ENCODE assay signal across 8 mouse cellular contexts in the genomic region with DNA sequence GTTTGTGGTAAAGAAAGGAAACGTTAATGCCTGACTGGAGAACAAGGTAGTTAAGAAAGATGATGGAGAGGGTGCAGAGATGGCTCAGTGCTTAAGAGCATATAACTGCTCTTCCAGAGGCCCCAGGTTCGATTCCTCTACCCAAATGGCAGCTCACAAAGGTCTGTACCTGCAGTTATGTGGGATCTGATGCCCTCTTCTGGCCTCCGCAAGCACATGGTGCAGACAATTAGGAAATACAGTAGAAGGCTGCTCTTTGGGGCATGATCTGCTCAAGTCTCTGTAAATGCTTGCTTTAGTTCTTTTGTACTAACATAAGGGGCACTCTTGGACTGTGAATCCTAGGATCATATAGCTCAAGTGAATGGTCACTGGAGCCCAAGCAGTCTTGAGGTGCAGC. TPM values are rescaled to one million over a fixed set of nuclear protein-coding genes. Genes with fewer than 3 reads are reported as not detected.
DNase-seq lines count a peak whose midpoint lies in the region; ATAC-seq and TF ChIP-seq lines count a peak whose summit lies in the region.

No protein-coding gene starts in this region.

- H3K79me2 ChIP-seq in C2C12 (ENCODE audit: control insufficient read depth, insufficient read depth): peaks cover 13% of the 10 kb centered on the region

- H3K36me3 ChIP-seq in C2C12 (ENCODE audit: control insufficient read depth, insufficient read depth): no peaks in the 10 kb centered on the region
- no peaks in the 10 kb centered on the region for H3K36me3 ChIP-seq in heart, embryonic 12.5 days
- no peaks in the 10 kb centered on the region; the same call in 1 of the 2 replicates for H3K36me3 ChIP-seq in liver, embryonic 16.5 days (ENCODE audit: control insufficient read depth, insufficient read depth)
- H3K36me3 ChIP-seq in neural tube, embryonic 12.5 days: peaks cover 4% of the 10 kb centered on the region; the same call in 1 of the 2 replicates

- POLR2A ChIA-PET in Patski (lab: Charles Lee): interaction anchor here (0.9 to 1.1 kb wide), 2 partner anchors 24 to 65 kb away, joined by 3 to 4 read pairs; no protein-coding TSS in a partner anchor

- no peaks in the 10 kb centered on the region for H3K9me3 ChIP-seq in heart, embryonic 12.5 days (replicated peaks)
- no peaks in the 10 kb centered on the region for H3K9me3 ChIP-seq in liver, embryonic 16.5 days (replicated peaks; ENCODE audit: control insufficient read depth, low read length)
- H3K9me3 ChIP-seq in neural tube, embryonic 12.5 days: no peaks in the 10 kb centered on the region

- in situ Hi-C loops in Patski (cut with MboI; ENCODE audit: low pct_unique_long_range_greater_than_20kb): loop anchor here (5.0 kb wide), 1 partner anchor 61 kb away; no protein-coding TSS in a partner anchor

- no peak for DNase-seq in Patski (ENCODE audit: low read depth, low spot score)
- peak; percentile 34 for DNase-seq in embryo, embryonic 11.5 days (ENCODE audit: low read depth, low spot score)
- DNase-seq in kidney, postnatal 14 days: peak; percentile 51
- DNase-seq in thymus, postnatal 0 days (ENCODE audit: low spot score): peak; percentile 72

- H3K4me2 ChIP-seq in heart, embryonic 12.5 days: peak overlapping the region; percentile 84
- H3K4me2 ChIP-seq in liver, embryonic 16.5 days (ENCODE audit: low read depth, low read length): peak overlapping the region; percentile 93
- H3K4me2 ChIP-seq in neural tube, embryonic 12.5 days (replicated peaks): peak overlapping the region; percentile 77

- ATAC-seq in Patski: peak; percentile 60
- peak; percentile 36; the same call in 1 of the 2 replicates for ATAC-seq in heart, embryonic 12.5 days (ENCODE audit: insufficient number of reproducible peaks, low FRiP score)
- peak; percentile 20 for ATAC-seq in liver, embryonic 16.5 days (ENCODE audit: low read depth)
- peak; percentile 45 for ATAC-seq in neural tube, embryonic 12.5 days (ENCODE audit: low FRiP score, low read depth)

- H3K79me3 ChIP-seq in C2C12 (ENCODE audit: low read depth): no peaks in the 10 kb centered on the region

- TF ChIP-seq CTCF in C2C12 (IDR thresholded peaks at IDR 0.05; ENCODE audit: control insufficient read depth, insufficient read depth, insufficient read length) (peak; percentile 21), Patski (IDR thresholded peaks at IDR 0.05) (peak; percentile 86)

- 0 out of 2 replicates have a peak, but pooled peaks cover 3% of the 10 kb centered on the region for H3K4me1 ChIP-seq in heart, embryonic 12.5 days (replicated peaks)
- peaks cover 15% of the 10 kb centered on the region for H3K4me1 ChIP-seq in liver, embryonic 16.5 days (ENCODE audit: control insufficient read depth, low read depth, low read length)
- peaks cover 3% of the 10 kb centered on the region; the same call in 1 of the 2 replicates for H3K4me1 ChIP-seq in neural tube, embryonic 12.5 days

- peak overlapping the region; percentile 65 for H3K27ac ChIP-seq in heart, embryonic 12.5 days (ENCODE audit: poor library complexity, severe bottlenecking)
- H3K27ac ChIP-seq in liver, embryonic 16.5 days (ENCODE audit: low read length): peak overlapping the region; percentile 92
- no peak overlapping the region for H3K27ac ChIP-seq in neural tube, embryonic 12.5 days

- peak overlapping the region; percentile 66 for H3K9ac ChIP-seq in heart, embryonic 12.5 days
- H3K9ac ChIP-seq in liver, embryonic 16.5 days (ENCODE audit: low read depth, low read length): peak overlapping the region; percentile 88
- H3K9ac ChIP-seq in neural tube, embryonic 12.5 days: peak overlapping the region; percentile 78

- CTCF ChIA-PET in Patski (lab: Charles Lee): interaction anchor here (1.1 to 3.3 kb wide), 8 partner anchors 10 to 64 kb away, joined by 3 to 29 read pairs (median 4); no protein-coding TSS in a partner anchor

- WGBS in heart, embryonic 12.5 days: 30% methylated on average over 3 of the region's 3 CpGs
- WGBS in liver, embryonic 16.5 days (ENCODE audit: insufficient replicate concordance): 15% methylated on average over 3 of the region's 3 CpGs
- WGBS in neural tube, embryonic 12.5 days: 48% methylated on average over 3 of the region's 3 CpGs

- peaks cover 4% of the 10 kb centered on the region for H3K27me3 ChIP-seq in C2C12 (ENCODE audit: control insufficient read depth, insufficient read depth, insufficient read length)
- H3K27me3 ChIP-seq in Patski: peaks cover under 1% of the 10 kb centered on the region
- no peaks in the 10 kb centered on the region for H3K27me3 ChIP-seq in heart, embryonic 12.5 days (replicated peaks)
- no peaks in the 10 kb centered on the region for H3K27me3 ChIP-seq in liver, embryonic 16.5 days (ENCODE audit: control insufficient read depth, insufficient read depth, low read depth, low read length)
- no peaks in the 10 kb centered on the region for H3K27me3 ChIP-seq in neural tube, embryonic 12.5 days (replicated peaks)

- peak overlapping the region; percentile 63 for H3K4me3 ChIP-seq in C2C12 (ENCODE audit: insufficient read depth, poor library complexity, severe bottlenecking)
- peak overlapping the region; percentile 68 for H3K4me3 ChIP-seq in heart, embryonic 12.5 days
- peak overlapping the region; percentile 92 for H3K4me3 ChIP-seq in liver, embryonic 16.5 days (ENCODE audit: low read depth, low read length)
- peak overlapping the region; percentile 80 for H3K4me3 ChIP-seq in neural tube, embryonic 12.5 days

- peak overlapping the region; percentile 39 for H3ac ChIP-seq in C2C12 (ENCODE audit: control insufficient read depth, insufficient read length, low read depth)

TF ChIP-seq in C2C12, 6 proteins besides CTCF, POLR2A, EP300 and RAD21:
- TF ChIP-seq MYOD1 (IDR thresholded peaks at IDR 0.05; ENCODE audit: control insufficient read depth, insufficient read length, low read depth) (no peak), FOSL1 (IDR thresholded peaks at IDR 0.05; ENCODE audit: insufficient read depth, low read length, poor library complexity, severe bottlenecking) (no peak), USF1 (IDR thresholded peaks at IDR 0.05; ENCODE audit: low read depth) (no peak), MYOG (IDR thresholded peaks at IDR 0.05; ENCODE audit: control insufficient read depth, extremely low read depth, insufficient read length) (no peak), CEBPB (IDR thresholded peaks at IDR 0.05; ENCODE audit: low read depth) (no peak), MAX (IDR thresholded peaks at IDR 0.05) (no peak)
TF ChIP-seq in C2C12: peak in this region for 0.

RNA-seq across cellular contexts. Expression of a gene that starts 0.6 kb away (rescaled TPM):
- polyA plus RNA-seq in C2C12 (2012; fragmentation: generic; extraction: Trizol) (4.0 TPM), Patski (2021) (17.4 TPM)
- polyA plus RNA-seq in heart, embryonic 12.5 days (2016; fragmentation: Nextera tagmentation; extraction: Ambion mirVana): 22.0 and 23.0 TPM in 2 replicates
- polyA plus RNA-seq in liver, embryonic 16.5 days (2015; fragmentation: Nextera tagmentation; extraction: Ambion mirVana): 7.9 and 8.4 TPM in 2 replicates
- polyA plus RNA-seq in neural tube, embryonic 12.5 days (2016; fragmentation: Nextera tagmentation; extraction: Ambion mirVana): 20.0 and 21.7 TPM in 2 replicates
- polyA plus RNA-seq in thymus, postnatal 0 days (2015; fragmentation: Nextera tagmentation; extraction: Ambion mirVana): 40.7 and 47.2 TPM in 2 replicates

RNA-seq across cellular contexts. Expression of a gene that starts 7.4 kb away (rescaled TPM):
- not detected for polyA plus RNA-seq in C2C12 (2012; fragmentation: generic; extraction: Trizol)
- polyA plus RNA-seq in Patski (2021): 0.12 TPM
- polyA plus RNA-seq in heart, embryonic 12.5 days (2016; fragmentation: Nextera tagmentation; extraction: Ambion mirVana): 0.31 and 0.47 TPM in 2 replicates
- 51.6 and 55.6 TPM in 2 replicates for polyA plus RNA-seq in liver, embryonic 16.5 days (2015; fragmentation: Nextera tagmentation; extraction: Ambion mirVana)
- polyA plus RNA-seq in neural tube, embryonic 12.5 days (2016; fragmentation: Nextera tagmentation; extraction: Ambion mirVana): 0.19 and 0.24 TPM in 2 replicates
- 0.33 and 0.53 TPM in 2 replicates for polyA plus RNA-seq in thymus, postnatal 0 days (2015; fragmentation: Nextera tagmentation; extraction: Ambion mirVana)

RNA-seq across cellular contexts. Expression of a gene that starts 47.5 kb away (rescaled TPM):
- under 0.01 TPM for polyA plus RNA-seq in C2C12 (2012; fragmentation: generic; extraction: Trizol)
- not detected for polyA plus RNA-seq in Patski (2021)
- polyA plus RNA-seq in heart, embryonic 12.5 days (2016; fragmentation: Nextera tagmentation; extraction: Ambion mirVana): 0.17 TPM in 1 of 2 replicates, not detected in the other
- 69.0 and 72.4 TPM in 2 replicates for polyA plus RNA-seq in liver, embryonic 16.5 days (2015; fragmentation: Nextera tagmentation; extraction: Ambion mirVana)
- 0.14 and 0.44 TPM in 2 replicates for polyA plus RNA-seq in neural tube, embryonic 12.5 days (2016; fragmentation: Nextera tagmentation; extraction: Ambion mirVana)
- polyA plus RNA-seq in thymus, postnatal 0 days (2015; fragmentation: Nextera tagmentation; extraction: Ambion mirVana): 0.07 and 0.22 TPM in 2 replicates

Comparison
In these comparisons a context has a peak if more than half of its experiments do, and no peak if none do; other contexts are left out.
1. RNA of a gene that starts 7.4 kb away (polyA plus RNA-seq): 51.6 to 55.6 TPM in liver, embryonic 16.5 days; 0.33 to 0.53 TPM in thymus, postnatal 0 days, 0.31 to 0.47 TPM in heart, embryonic 12.5 days, 0.19 to 0.24 TPM in neural tube, embryonic 12.5 days, 0.12 TPM in Patski (single experiment) and not detected in C2C12 (single experiment); every median in the first group is over 10 times any median in the second.
2. RNA of a gene that starts 47.5 kb away (polyA plus RNA-seq): 69.0 to 72.4 TPM in liver, embryonic 16.5 days; 0.14 to 0.44 TPM in neural tube, embryonic 12.5 days, 0.17 TPM in heart, embryonic 12.5 days, 0.07 to 0.22 TPM in thymus, postnatal 0 days, not detected in Patski (single experiment) and under 0.01 TPM in C2C12 (single experiment); every median in the first group is over 10 times any median in the second.
3. Peak in every context shown above with its lines, with median percentiles within 50 percentile points of each other: H3K4me3 ChIP-seq, ATAC-seq, H3K4me2 ChIP-seq and H3K9ac ChIP-seq.